Mouse (Mus musculus): ENCODE measurements around the gene Plxnc1.

GRCm38 (mm10) chr10:94958311-94958710 is 13.7 kb upstream of the Plxnc1 start:
- no peak for TF ChIP-seq POLR2A (IDR thresholded peaks at IDR 0.05; ENCODE audit: low read depth, low read length)
- TF ChIP-seq CTCF (IDR thresholded peaks at IDR 0.05; ENCODE audit: extremely low read depth, insufficient read depth, insufficient read length, insufficient replicate concordance): peak; percentile 47; the same call in 1 of the 2 replicates

Measured in spleen, adult 2 months (tissue).